ENCODE assay signal across 7 mouse cellular contexts in genomic region chr14:122983226-122984215, GRCm38 (mm10). TPM values are rescaled to one million over a fixed set of nuclear protein-coding genes. Genes with fewer than 3 reads are reported as not detected.
DNase-seq lines count a peak whose midpoint lies in the region; ATAC-seq lines count a peak whose summit lies in the region.

Gene Tmtc4 (minus strand): TSS chr14:122984035.

- no peaks in the 10 kb centered on the region for H3K36me3 ChIP-seq in embryonic facial prominence, embryonic 11.5 days (replicated peaks; ENCODE audit: control insufficient read depth, insufficient read depth, low read depth, low read length)
- no peaks in the 10 kb centered on the region for H3K36me3 ChIP-seq in limb, embryonic 10.5 days
- H3K36me3 ChIP-seq in midbrain, embryonic 13.5 days, result no peaks in the 10 kb centered on the region

- peak within 1 kb of the TSS; percentile 93 for H3K27ac ChIP-seq in embryonic facial prominence, embryonic 11.5 days (replicated peaks; ENCODE audit: low read depth, low read length)
- peak within 1 kb of the TSS; percentile 97 for H3K27ac ChIP-seq in limb, embryonic 10.5 days
- H3K27ac ChIP-seq in midbrain, embryonic 13.5 days, result peak within 1 kb of the TSS; percentile 92

- WGBS in embryonic facial prominence, embryonic 11.5 days, result 2% methylated on average over 44 of the region's 54 CpGs
- 1% methylated on average over 50 of the region's 54 CpGs for WGBS in limb, embryonic 10.5 days
- under 1% methylated on average over 51 of the region's 54 CpGs for WGBS in midbrain, embryonic 13.5 days

- DNase-seq in adrenal gland, postnatal 14 days, result peak; percentile 97
- DNase-seq in embryonic facial prominence, embryonic 11.5 days (ENCODE audit: low spot score), result peak; percentile 96
- peak; percentile 93 for DNase-seq in kidney, adult 11 months
- DNase-seq in limb, embryonic 10.5 days (ENCODE audit: low spot score), result peak; percentile 94
- DNase-seq in spleen, adult 12 weeks (ENCODE audit: low spot score), result peak; percentile 70

- H3K27me3 ChIP-seq in embryonic facial prominence, embryonic 11.5 days (ENCODE audit: control insufficient read depth, insufficient read depth, low read length), result no peaks in the 10 kb centered on the region
- H3K27me3 ChIP-seq in limb, embryonic 10.5 days (ENCODE audit: low read depth, poor library complexity, severe bottlenecking), result no peaks in the 10 kb centered on the region
- H3K27me3 ChIP-seq in midbrain, embryonic 13.5 days, result no peaks in the 10 kb centered on the region

- H3K4me3 ChIP-seq in embryonic facial prominence, embryonic 11.5 days (ENCODE audit: low read depth, low read length), result peak within 1 kb of the TSS; percentile 80
- H3K4me3 ChIP-seq in limb, embryonic 10.5 days, result peak within 1 kb of the TSS; percentile 80
- H3K4me3 ChIP-seq in midbrain, embryonic 13.5 days (replicated peaks), result peak within 1 kb of the TSS; percentile 67

- peak; percentile 98 for ATAC-seq in embryonic facial prominence, embryonic 11.5 days (replicated peaks; ENCODE audit: insufficient number of reproducible peaks, low FRiP score, low TSS enrichment, low read depth)
- peak; percentile 90 for ATAC-seq in granulocyte monocyte progenitor cell, adult 5-6 weeks (replicated peaks; ENCODE audit: poor library complexity, severe bottlenecking)
- ATAC-seq in midbrain, embryonic 13.5 days, result peak; percentile 99

- H3K4me1 ChIP-seq in embryonic facial prominence, embryonic 11.5 days (ENCODE audit: control insufficient read depth, insufficient read depth, low read length), result peaks cover 3% of the 10 kb centered on the region; the same call in 1 of the 2 replicates
- peaks cover 22% of the 10 kb centered on the region for H3K4me1 ChIP-seq in limb, embryonic 10.5 days
- peaks cover 25% of the 10 kb centered on the region for H3K4me1 ChIP-seq in midbrain, embryonic 13.5 days (replicated peaks)

- no peaks in the 10 kb centered on the region for H3K9me3 ChIP-seq in embryonic facial prominence, embryonic 11.5 days (replicated peaks; ENCODE audit: control insufficient read depth, low read length)
- no peaks in the 10 kb centered on the region for H3K9me3 ChIP-seq in limb, embryonic 10.5 days (replicated peaks)
- H3K9me3 ChIP-seq in midbrain, embryonic 13.5 days, result no peaks in the 10 kb centered on the region

- H3K9ac ChIP-seq in embryonic facial prominence, embryonic 11.5 days (replicated peaks; ENCODE audit: low read length), result peak within 1 kb of the TSS; percentile 92
- H3K9ac ChIP-seq in midbrain, embryonic 13.5 days (replicated peaks), result peak within 1 kb of the TSS; percentile 86

- H3K4me2 ChIP-seq in embryonic facial prominence, embryonic 11.5 days (ENCODE audit: low read depth, low read length), result peak within 1 kb of the TSS; percentile 84
- peak within 1 kb of the TSS; percentile 73 for H3K4me2 ChIP-seq in midbrain, embryonic 13.5 days (replicated peaks)

RNA-seq across cellular contexts. Expression of gene Tmtc4, which starts in this region (rescaled TPM):
- 18.0 and 23.0 TPM in 2 replicates for total RNA-seq in adrenal gland, postnatal 14 days (2021)
- polyA plus RNA-seq in embryonic facial prominence, embryonic 11.5 days (2014; fragmentation: Nextera tagmentation; extraction: Ambion mirVana), result 39.3 and 40.3 TPM in 2 replicates
- total RNA-seq in granulocyte monocyte progenitor cell, adult 5-6 weeks (2014; fragmentation: Nextera tagmentation), result 2.8 and 6.3 TPM in 2 replicates
- total RNA-seq in granulocyte monocyte progenitor cell, adult 5-6 weeks (2017), result 8.5 and 13.2 TPM in 2 replicates
- polyA plus RNA-seq in limb, embryonic 10.5 days (2016; fragmentation: Nextera tagmentation; extraction: Ambion mirVana), result 21.2 and 31.1 TPM in 2 replicates
- 48.1 and 51.5 TPM in 2 replicates for polyA plus RNA-seq in midbrain, embryonic 13.5 days (2015; fragmentation: Nextera tagmentation; extraction: Ambion mirVana)

Comparison
In these comparisons a context has a peak if more than half of its experiments do, and no peak if none do; other contexts are left out.
1. Peak in every context shown above with its lines: DNase-seq, ATAC-seq, H3K4me3 ChIP-seq and H3K27ac ChIP-seq.